Mouse (Mus musculus): ENCODE data around the gene Psmc2.

GRCm38 (mm10) chr5:21826370-21826769 lies 41.3 kb downstream of the Psmc2 start:
- TF ChIP-seq CTCF (IDR thresholded peaks at IDR 0.05; ENCODE audit: low read depth): no peak
- no peak for TF ChIP-seq EP300 (IDR thresholded peaks at IDR 0.05; ENCODE audit: low read depth)

Measured in liver, embryonic 14.5 days (tissue).